Mouse (Mus musculus) bone marrow macrophage, adult 2 months (primary cell): ENCODE measurements around the gene Pa2g4.

ENCODE experiments used
- CTCF ChIP-seq: IDR thresholded peaks from 2 replicates; pipeline ENCODE4 v1.5.1; 2012; ENCODE audit warnings: low read depth, mild to moderate bottlenecking, low read length, moderate library complexity
- POLR2A ChIP-seq: IDR thresholded peaks from 2 replicates; pipeline ENCODE4 v1.6.1; 2012; ENCODE audit warnings: mild to moderate bottlenecking, low read depth, low read length, borderline replicate concordance

DNA sequence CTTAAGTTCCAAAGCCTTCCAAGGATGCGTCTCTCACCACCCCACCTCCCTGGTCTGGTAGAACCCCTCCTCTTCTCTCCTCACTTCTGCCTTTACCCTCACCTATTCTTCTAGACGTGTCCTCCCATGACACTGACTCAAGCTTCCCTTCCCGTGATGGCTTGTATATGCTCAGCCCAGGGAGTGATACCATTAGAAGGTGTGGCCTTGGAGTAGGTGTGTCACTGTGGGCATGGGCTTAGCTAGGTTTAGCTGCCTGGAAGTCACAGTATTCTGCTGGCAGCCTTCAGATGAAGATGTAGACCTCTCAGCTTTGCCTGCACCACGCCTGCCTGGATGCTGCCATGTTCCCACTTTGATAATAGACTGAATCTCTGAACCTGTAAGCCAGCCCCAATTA lies 50.7 kb downstream of the Pa2g4 start:
- TF ChIP-seq CTCF: no peak
- no peak for TF ChIP-seq POLR2A
